Mouse (Mus musculus): ENCODE results near the gene Galntl6. TPM values are rescaled to one million over a fixed set of nuclear protein-coding genes. Genes with fewer than 3 reads are reported as not detected.

The Galntl6 gene
- polyA plus RNA-seq, 1 experiment: not detected

DNA sequence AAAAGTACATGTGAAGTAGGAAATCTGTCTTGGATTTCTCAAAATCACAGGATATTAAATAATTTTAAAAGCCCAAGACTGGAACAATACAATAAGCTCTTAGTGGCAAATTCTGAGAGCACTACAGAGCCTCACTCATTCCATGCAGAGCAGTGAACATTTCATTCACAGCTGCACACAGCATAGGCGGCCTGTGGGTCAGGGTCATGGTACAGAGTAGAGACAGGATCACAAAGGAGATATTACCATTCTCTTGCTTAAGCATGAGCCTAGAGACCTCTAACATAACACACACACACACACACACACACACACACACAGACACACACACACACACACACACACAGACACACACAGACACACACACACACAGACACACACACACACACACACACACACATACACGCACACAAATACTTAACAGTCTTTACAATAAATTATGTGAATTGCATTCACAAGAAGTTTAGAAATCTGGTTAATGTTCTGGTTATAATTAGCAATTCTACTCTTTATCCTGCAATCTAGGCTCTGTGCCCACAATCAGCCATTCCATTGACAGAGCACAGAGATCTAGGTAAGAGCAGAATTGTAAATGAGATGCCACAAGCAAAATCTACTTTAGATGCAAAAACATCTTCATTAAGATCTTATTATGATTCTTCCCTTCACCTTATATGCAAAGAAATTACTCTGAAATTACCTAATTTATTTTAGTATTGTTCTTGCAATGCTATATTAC is 653.7 kb downstream of the Galntl6 start:
- Histone ChIP-seq H3K4me1 (ENCODE audit: control insufficient read depth, insufficient read depth, insufficient read length, low read length) (no peaks in the 10 kb centered on the region), H3K4me3 (ENCODE audit: insufficient read depth, low read depth, low read length) (no peak overlapping the region), H3K27ac (replicated peaks; ENCODE audit: low read depth, low read length) (no peak overlapping the region)

DNA sequence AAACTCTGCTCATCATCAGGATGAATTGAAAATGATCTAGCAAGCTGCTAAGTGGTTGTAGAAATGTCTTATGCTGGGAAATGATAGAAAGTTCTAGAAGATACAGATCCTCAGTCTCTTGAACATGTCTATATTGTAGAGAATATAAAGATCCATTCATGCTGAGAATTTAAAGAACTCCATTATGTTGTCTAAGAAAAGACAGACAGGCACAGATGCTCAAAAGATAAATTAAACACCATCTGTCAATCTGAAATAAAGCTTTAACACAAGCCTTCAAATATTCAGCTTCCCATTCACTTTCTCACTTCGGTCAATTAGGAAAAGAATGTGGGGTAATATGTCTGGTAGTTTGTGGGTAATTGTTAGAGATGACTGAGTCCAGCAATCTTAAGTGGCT is 658.8 kb downstream of the Galntl6 start:
- no peaks in the 10 kb centered on the region for H3K4me1 ChIP-seq (ENCODE audit: control insufficient read depth, insufficient read depth, insufficient read length, low read length)
- H3K27ac ChIP-seq (replicated peaks; ENCODE audit: low read depth, low read length): no peak overlapping the region
- no peak overlapping the region for H3K4me3 ChIP-seq (ENCODE audit: insufficient read depth, low read depth, low read length)

DNA sequence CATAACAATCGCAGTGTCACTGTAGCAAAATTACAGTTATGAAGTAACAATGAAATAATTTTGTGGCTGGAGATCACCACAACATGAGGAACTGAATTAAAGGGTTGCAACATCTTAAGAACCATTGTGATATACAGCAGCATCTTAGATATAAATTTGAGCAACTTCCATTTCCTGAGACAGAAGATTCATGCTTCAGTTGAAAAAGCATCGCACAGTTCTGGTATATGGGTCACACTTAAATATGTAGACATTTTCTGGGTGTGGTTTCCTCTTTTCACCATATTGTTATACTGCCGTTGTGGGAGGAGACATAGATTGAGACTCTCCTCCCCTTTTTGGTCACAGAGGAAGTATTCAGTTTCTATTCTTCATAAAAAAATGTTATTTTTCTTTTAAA is 667.6 kb downstream of the Galntl6 start:
- Histone ChIP-seq H3K4me3 (ENCODE audit: insufficient read depth, low read depth, low read length) (no peak overlapping the region), H3K4me1 (ENCODE audit: control insufficient read depth, insufficient read depth, insufficient read length, low read length) (no peaks in the 10 kb centered on the region), H3K27ac (replicated peaks; ENCODE audit: low read depth, low read length) (no peak overlapping the region)

DNA sequence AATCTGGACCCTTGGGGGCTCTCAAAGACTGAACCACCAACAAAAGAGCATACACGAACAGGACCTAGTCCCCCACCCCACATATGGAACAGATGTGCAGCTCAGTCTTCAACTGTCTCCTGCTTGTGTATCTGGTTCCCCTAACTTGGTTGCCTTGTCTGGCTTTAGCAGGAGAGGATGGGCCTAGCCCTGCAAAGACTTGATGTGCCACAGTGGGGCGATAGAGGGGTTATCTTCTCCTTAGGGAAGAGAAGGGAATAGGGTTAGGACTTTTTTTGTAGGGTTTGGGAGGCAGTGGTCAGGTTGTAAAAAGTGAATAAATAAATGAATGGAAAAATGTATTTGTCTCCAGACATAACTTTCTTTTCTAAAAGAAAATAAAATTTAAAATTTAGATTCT is 678.2 kb downstream of the Galntl6 start:
- Histone ChIP-seq H3K27ac (replicated peaks; ENCODE audit: low read depth, low read length) (no peak overlapping the region), H3K4me1 (ENCODE audit: control insufficient read depth, insufficient read depth, insufficient read length, low read length) (no peaks in the 10 kb centered on the region), H3K4me3 (ENCODE audit: insufficient read depth, low read depth, low read length) (no peak overlapping the region)

DNA sequence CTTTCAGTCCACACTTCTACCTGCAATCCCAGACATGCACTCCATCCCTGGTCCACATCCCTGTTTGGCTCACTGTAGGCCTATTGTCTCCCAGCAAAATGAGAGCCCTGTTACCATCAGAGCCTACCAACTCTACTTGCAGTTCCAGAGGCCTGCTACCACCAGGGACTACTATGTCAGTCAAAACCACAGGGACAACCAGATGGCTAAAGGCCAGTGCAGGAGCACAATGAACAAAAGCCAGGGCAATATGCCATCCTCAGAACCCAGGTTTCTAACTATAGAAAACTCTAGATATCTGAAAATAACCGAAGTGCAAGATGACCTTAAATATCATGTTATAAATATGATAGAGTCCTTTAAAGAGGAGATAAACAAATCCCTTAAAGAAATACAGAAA is 683.7 kb downstream of the Galntl6 start:
- Histone ChIP-seq H3K4me3 (ENCODE audit: insufficient read depth, low read depth, low read length) (no peak overlapping the region), H3K4me1 (ENCODE audit: control insufficient read depth, insufficient read depth, insufficient read length, low read length) (no peaks in the 10 kb centered on the region), H3K27ac (replicated peaks; ENCODE audit: low read depth, low read length) (no peak overlapping the region)

DNA sequence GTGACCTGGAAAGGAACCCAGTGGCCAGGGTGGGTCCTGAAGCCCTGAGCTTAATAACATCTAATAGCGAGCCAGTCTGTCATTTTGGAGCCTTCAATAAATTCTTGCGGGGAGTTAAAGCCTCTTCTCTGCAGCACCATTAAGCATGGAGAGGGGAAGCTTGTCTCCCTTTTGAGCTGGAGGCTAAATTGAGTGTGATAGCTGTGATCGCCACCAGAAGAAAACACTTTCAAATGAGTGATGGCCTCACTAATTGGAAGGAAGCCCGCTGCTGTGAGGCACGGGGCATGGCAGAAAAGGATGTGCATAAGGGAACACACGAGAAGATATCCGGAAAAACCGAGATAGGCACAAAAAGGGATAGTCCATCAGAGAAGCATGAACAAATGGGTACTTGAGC is 694.6 kb downstream of the Galntl6 start:
- H3K4me1 ChIP-seq (ENCODE audit: control insufficient read depth, insufficient read depth, insufficient read length, low read length): no peaks in the 10 kb centered on the region
- no peak overlapping the region for H3K27ac ChIP-seq (replicated peaks; ENCODE audit: low read depth, low read length)
- no peak overlapping the region for H3K4me3 ChIP-seq (ENCODE audit: insufficient read depth, low read depth, low read length)

DNA sequence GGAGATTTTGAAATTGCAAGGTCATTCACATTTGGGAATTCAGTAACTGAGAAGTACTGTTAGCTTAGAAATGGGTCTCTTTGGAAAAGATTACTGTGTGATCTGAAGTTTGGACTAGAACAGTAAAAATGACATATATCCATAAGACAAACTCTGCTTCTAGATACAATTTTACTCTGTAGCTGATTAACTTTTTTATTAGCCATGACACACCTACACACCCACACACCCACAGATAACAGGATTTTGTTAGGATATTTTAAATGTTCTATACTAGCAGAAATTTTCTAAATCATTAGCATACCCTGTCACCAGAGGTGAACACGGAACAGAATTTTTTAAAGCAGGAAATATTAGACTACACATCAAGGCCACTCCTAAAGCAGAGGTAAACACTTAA is 722.7 kb downstream of the Galntl6 start:
- no peak overlapping the region for H3K4me3 ChIP-seq (ENCODE audit: insufficient read depth, low read depth, low read length)
- H3K4me1 ChIP-seq (ENCODE audit: control insufficient read depth, insufficient read depth, insufficient read length, low read length): no peaks in the 10 kb centered on the region
- H3K27ac ChIP-seq (replicated peaks; ENCODE audit: low read depth, low read length): no peak overlapping the region

DNA sequence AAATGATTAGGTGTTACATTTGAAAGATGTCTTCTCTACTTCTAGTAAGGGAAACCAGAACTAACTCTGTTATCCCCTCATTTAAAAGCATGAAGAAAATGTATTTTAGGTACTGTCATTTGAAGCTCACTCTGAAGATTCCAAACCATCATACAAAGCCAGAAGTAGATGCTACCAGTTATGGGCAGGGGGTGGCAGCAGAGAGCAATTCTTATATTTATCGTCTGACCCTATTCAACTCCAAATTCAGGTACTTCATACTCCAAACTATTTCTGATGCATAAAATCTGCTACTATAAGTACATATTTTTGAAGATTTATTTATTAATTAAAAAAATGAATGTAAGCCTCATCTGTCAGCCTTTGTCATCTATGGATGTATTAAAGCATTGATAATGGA is 765.5 kb downstream of the Galntl6 start:
- H3K4me1 ChIP-seq (ENCODE audit: control insufficient read depth, insufficient read depth, insufficient read length, low read length): no peaks in the 10 kb centered on the region
- H3K27ac ChIP-seq (replicated peaks; ENCODE audit: low read depth, low read length): no peak overlapping the region
- no peak overlapping the region for H3K4me3 ChIP-seq (ENCODE audit: insufficient read depth, low read depth, low read length)

DNA sequence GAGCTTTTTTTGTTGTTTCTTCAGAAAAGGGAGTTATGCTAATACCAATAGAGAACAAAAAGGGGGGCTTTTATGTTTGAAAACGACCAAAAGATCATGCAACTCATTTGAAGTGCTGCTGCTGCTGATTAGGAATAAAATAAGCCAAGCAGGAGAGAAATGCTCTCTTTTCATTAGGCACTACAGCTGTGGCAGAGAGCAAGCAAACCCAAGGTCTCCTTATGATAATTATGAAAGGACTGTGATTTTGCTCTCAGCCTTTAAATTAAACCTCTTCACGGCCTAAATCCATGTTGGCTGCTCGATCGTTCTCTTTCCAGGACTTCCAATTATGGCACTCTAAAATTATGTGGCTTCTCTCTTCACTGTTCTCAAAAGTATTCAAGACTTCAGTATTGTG is 825.7 kb downstream of the Galntl6 start:
- H3K4me3 ChIP-seq (ENCODE audit: insufficient read depth, low read depth, low read length): no peak overlapping the region
- no peaks in the 10 kb centered on the region for H3K4me1 ChIP-seq (ENCODE audit: control insufficient read depth, insufficient read depth, insufficient read length, low read length)
- H3K27ac ChIP-seq (replicated peaks; ENCODE audit: low read depth, low read length): no peak overlapping the region

DNA sequence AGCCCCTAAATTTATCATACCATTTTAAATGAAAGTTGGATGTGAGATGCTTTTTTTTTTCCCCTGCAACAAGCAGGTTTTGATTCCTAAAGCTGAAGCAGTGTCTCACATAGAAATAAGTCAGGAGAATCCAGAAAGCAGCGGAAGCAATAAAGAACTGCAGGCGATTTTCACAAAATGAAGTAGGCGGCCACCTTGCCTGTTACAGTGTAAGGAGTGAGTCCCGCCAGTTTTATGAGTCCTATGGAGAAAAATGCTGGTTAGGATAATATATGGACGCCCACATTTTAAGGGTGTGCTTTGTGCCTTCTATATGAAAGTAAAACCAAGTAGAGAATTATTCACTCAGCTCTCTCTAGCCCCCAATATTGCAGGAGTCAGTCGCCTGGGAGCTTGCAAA is 827.5 kb downstream of the Galntl6 start:
- Histone ChIP-seq H3K27ac (replicated peaks; ENCODE audit: low read depth, low read length) (no peak overlapping the region), H3K4me1 (ENCODE audit: control insufficient read depth, insufficient read depth, insufficient read length, low read length) (no peaks in the 10 kb centered on the region), H3K4me3 (ENCODE audit: insufficient read depth, low read depth, low read length) (no peak overlapping the region)

DNA sequence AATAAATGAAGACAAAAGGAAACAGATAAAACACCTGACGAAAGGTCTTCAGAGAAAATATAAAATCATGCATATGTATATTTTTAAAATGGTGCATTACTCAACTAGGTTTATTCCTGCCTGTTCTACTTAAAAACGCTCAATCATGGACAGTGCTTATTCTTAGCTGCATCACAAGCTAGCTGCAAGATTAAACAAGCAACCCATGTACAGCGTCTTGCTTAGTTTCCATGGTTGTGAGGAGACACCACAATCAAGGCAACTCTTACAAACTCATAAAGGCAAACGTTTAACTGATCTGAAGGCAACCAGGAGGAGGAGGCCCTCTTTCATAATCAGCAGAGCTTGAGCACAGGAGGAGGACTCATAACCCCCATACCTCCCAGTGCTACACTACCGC is 830.7 kb downstream of the Galntl6 start:
- Histone ChIP-seq H3K4me3 (ENCODE audit: insufficient read depth, low read depth, low read length) (no peak overlapping the region), H3K27ac (replicated peaks; ENCODE audit: low read depth, low read length) (no peak overlapping the region), H3K4me1 (ENCODE audit: control insufficient read depth, insufficient read depth, insufficient read length, low read length) (no peaks in the 10 kb centered on the region)

DNA sequence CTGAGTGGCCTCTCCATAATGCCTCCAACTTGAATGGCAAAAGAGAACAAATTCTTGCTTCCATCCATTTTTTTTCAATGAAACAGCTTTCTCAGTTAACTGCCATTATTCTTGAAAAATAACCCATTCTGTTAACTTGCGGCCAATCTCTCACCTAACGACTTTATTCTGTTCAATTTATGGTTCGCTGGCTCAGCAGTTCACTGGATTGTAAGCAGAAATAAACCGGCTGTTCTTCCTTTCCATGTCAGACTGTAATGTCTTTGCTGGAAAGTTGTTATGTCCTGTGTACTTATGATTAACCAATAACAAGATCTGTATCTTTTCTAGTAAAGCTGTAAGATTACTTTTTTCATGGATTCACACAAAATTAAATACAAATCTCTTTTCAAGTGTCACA is 837.8 kb downstream of the Galntl6 start:
- H3K4me1 ChIP-seq (ENCODE audit: control insufficient read depth, insufficient read depth, insufficient read length, low read length): no peaks in the 10 kb centered on the region
- no peak overlapping the region for H3K27ac ChIP-seq (replicated peaks; ENCODE audit: low read depth, low read length)
- H3K4me3 ChIP-seq (ENCODE audit: insufficient read depth, low read depth, low read length): no peak overlapping the region

DNA sequence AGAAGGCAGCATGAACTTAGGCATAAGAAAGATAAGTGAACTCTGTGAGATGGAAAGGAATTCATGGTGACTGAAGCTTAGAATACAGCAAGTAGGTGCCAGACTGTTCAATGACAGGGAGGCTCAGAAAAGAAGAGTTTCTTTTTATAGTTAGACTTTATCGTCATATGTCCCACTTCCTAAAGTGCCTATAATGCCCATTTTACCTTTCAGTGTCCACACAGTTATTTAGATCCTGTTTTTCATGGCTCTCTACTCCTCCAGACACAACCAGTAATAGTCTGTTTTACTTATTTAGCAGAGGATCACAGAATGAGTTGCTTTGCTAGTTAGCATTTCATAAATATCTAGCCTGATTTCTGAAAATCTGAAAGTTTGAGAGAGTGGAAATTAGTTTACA is 838.7 kb downstream of the Galntl6 start:
- H3K27ac ChIP-seq (replicated peaks; ENCODE audit: low read depth, low read length): no peak overlapping the region
- no peaks in the 10 kb centered on the region for H3K4me1 ChIP-seq (ENCODE audit: control insufficient read depth, insufficient read depth, insufficient read length, low read length)
- H3K4me3 ChIP-seq (ENCODE audit: insufficient read depth, low read depth, low read length): no peak overlapping the region

DNA sequence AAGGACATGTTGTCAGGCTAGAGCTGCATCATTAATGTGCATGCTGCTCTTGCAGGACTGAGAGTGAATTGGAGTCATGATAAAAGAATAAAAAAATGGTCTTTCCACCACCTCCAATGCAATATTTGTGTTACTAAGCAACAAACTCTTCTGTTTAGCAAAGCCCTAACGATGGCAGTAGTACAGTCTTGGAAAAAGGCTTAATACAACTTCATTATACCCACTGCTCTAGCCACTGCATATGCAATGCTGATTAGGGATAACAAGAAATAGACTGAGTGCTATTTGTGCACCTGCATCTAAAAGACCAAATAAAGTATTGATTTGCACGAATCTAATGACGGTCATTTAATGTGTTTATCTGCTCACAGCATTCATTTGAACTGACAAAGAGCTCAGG is 880.2 kb downstream of the Galntl6 start:
- Histone ChIP-seq H3K27ac (replicated peaks; ENCODE audit: low read depth, low read length) (no peak overlapping the region), H3K4me1 (ENCODE audit: control insufficient read depth, insufficient read depth, insufficient read length, low read length) (no peaks in the 10 kb centered on the region), H3K4me3 (ENCODE audit: insufficient read depth, low read depth, low read length) (no peak overlapping the region)

DNA sequence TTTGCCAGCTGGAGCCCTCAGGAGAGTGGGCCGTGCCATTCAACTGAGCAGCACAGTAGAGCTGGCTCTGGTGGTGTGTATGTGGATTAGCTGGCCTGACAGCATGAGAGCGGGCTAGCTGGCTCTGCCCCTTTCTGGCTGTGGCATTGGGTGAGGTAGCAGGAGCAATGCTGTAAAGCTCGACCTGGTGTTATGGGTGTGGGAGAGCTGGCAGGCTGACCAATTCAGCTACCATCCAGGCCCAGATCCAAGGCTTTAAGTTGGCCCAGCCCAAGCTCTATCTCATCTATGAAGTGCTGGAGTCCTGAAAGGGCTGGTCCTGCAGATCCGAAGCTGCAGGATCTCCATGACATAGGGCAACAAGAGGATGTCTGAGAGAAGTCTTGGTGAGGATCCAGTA is 886.9 kb downstream of the Galntl6 start:
- H3K4me1 ChIP-seq (ENCODE audit: control insufficient read depth, insufficient read depth, insufficient read length, low read length): no peaks in the 10 kb centered on the region
- no peak overlapping the region for H3K4me3 ChIP-seq (ENCODE audit: insufficient read depth, low read depth, low read length)
- no peak overlapping the region for H3K27ac ChIP-seq (replicated peaks; ENCODE audit: low read depth, low read length)

DNA sequence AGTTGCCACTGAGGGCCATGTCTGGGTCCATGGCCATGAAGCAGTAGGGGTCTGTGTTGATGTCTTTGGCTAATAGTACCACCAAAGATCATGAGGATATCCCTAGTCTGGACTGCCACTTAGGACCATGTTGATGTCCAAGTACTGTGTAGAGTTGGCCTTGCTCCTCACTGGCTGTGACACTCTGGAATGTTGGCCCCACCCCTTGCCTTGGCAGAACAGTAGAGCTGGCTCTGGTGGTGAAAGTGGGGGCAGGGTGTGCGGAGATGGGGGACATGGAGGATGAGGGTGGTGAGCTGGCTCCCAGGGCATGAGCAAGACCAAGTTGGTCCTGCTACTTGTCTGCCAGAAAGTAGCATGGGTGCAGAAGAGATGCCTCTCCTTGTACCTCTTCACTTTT is 887.3 kb downstream of the Galntl6 start:
- H3K4me3 ChIP-seq (ENCODE audit: insufficient read depth, low read depth, low read length): no peak overlapping the region
- H3K4me1 ChIP-seq (ENCODE audit: control insufficient read depth, insufficient read depth, insufficient read length, low read length): no peaks in the 10 kb centered on the region
- H3K27ac ChIP-seq (replicated peaks; ENCODE audit: low read depth, low read length): no peak overlapping the region

All from brown adipose tissue, adult 24 weeks (tissue).